Mouse (Mus musculus) heart, embryonic 14.5 days (tissue): ENCODE measurements around the gene Agpat2. TPM values are rescaled to one million over a fixed set of nuclear protein-coding genes. Genes with fewer than 3 reads are reported as not detected.

Experiments
- ATAC-seq: fragments of 200-750 bp; cut with Nextera tagmentation; 2 replicates; pipeline ENCODE4 v1.8.0; 2017; ENCODE audit warnings: low read depth, moderate TSS enrichment; ENCODE audit not compliant: insufficient number of reproducible peaks, insufficient read depth, low FRiP score
- H3K27ac ChIP-seq, 2 experiments: fragments of 200-500 bp in 1 of 2; fragments of 300-500 bp in 1 of 2; sonication (generic) in 1 of 2; replicated peaks in 1 of 2; 2 replicates each; pipeline ENCODE4 v1.5.1; 2012 to 2014; ENCODE audit warnings: low read depth in 2 of 2, low read length in 2 of 2, control low read depth in 1 of 2, mild to moderate bottlenecking in 1 of 2, mixed read lengths in 1 of 2; ENCODE audit not compliant: control insufficient read depth in 1 of 2, insufficient read depth in 1 of 2
- H3K27me3 ChIP-seq: fragments of 300-500 bp; sonication (generic); 2 replicates; pipeline ENCODE4 v1.6.1; 2014; ENCODE audit warnings: mild to moderate bottlenecking, low read length, control low read depth; ENCODE audit not compliant: control insufficient read depth, insufficient read depth
- H3K36me3 ChIP-seq: fragments of 300-500 bp; sonication (generic); 2 replicates; pipeline ENCODE4 v1.6.1; 2014; ENCODE audit warnings: mild to moderate bottlenecking, control low read depth, low read length, mixed read lengths; ENCODE audit not compliant: control insufficient read depth, insufficient read depth
- H3K4me1 ChIP-seq, 2 experiments: fragments of 200-500 bp in 1 of 2; fragments of 300-500 bp in 1 of 2; sonication (generic) in 1 of 2; 2 replicates each; pipeline ENCODE4 v1.6.1; 2012 to 2014; ENCODE audit warnings: low read length in 2 of 2, control low read depth in 1 of 2, mixed read lengths in 1 of 2; ENCODE audit not compliant: control insufficient read depth in 2 of 2, insufficient read depth in 2 of 2
- H3K4me2 ChIP-seq: fragments of 300-500 bp; sonication (generic); 2 replicates; pipeline ENCODE4 v1.6.1; 2014; ENCODE audit warnings: mild to moderate bottlenecking, low read length
- H3K4me3 ChIP-seq, 2 experiments: fragments of 200-500 bp in 1 of 2; fragments of 300-500 bp in 1 of 2; sonication (generic) in 1 of 2; 2 replicates each; pipeline ENCODE4 v1.5.1; 2012 to 2014; ENCODE audit warnings: low read length in 2 of 2, mild to moderate bottlenecking in 2 of 2, control low read depth in 1 of 2, low read depth in 1 of 2, moderate library complexity in 1 of 2; ENCODE audit not compliant: control insufficient read depth in 1 of 2, insufficient read depth in 1 of 2
- H3K9ac ChIP-seq: fragments of 300-500 bp; sonication (generic); 2 replicates; pipeline ENCODE4 v1.6.1; 2014; ENCODE audit warnings: mild to moderate bottlenecking, low read length
- H3K9me3 ChIP-seq: fragments of 300-500 bp; sonication (generic); 2 replicates; pipeline ENCODE4 v1.6.1; 2016; ENCODE audit warnings: low read length, control low read depth; ENCODE audit not compliant: control insufficient read depth
- WGBS: fragments of 180-500 bp; shearing (Covaris S2); extraction: QIAGEN DNeasy Blood & Tissue Kit; methylation state at CpG from one replicate; pipeline ENCODE4 v1.1.7; 2014; 5-methylcytosine and 5-hydroxymethylcytosine counted together
- polyA plus RNA-seq: library from polyadenylated mRNA; unstranded; fragments of >200 nt; fragmentation: Nextera tagmentation; extraction: Ambion mirVana; gene quantifications from 2 replicates; pipeline ENCODE4 v1.2.1, GENCODE M21; 2014

Agpat2 gene
- polyA plus RNA-seq, 1 experiment from 2014 or later: 24.7 TPM

- no peaks in the 10 kb centered on the region for H3K27me3 ChIP-seq
- no peaks in the 10 kb centered on the region for H3K36me3 ChIP-seq
- H3K4me2 ChIP-seq: no peak overlapping the region
- H3K9me3 ChIP-seq: no peaks in the 10 kb centered on the region
- H3K27ac ChIP-seq: no peak overlapping the region
- no peak for ATAC-seq
- no peak overlapping the region for H3K4me3 ChIP-seq
- peaks cover 15 to 28% of the 10 kb centered on the region in 2 experiments for H3K4me1 ChIP-seq
- no peak overlapping the region for H3K9ac ChIP-seq
Observed at GRCm38 (mm10) chr2:26608781-26609180, 4.6 kb upstream of the Agpat2 start.

DNA sequence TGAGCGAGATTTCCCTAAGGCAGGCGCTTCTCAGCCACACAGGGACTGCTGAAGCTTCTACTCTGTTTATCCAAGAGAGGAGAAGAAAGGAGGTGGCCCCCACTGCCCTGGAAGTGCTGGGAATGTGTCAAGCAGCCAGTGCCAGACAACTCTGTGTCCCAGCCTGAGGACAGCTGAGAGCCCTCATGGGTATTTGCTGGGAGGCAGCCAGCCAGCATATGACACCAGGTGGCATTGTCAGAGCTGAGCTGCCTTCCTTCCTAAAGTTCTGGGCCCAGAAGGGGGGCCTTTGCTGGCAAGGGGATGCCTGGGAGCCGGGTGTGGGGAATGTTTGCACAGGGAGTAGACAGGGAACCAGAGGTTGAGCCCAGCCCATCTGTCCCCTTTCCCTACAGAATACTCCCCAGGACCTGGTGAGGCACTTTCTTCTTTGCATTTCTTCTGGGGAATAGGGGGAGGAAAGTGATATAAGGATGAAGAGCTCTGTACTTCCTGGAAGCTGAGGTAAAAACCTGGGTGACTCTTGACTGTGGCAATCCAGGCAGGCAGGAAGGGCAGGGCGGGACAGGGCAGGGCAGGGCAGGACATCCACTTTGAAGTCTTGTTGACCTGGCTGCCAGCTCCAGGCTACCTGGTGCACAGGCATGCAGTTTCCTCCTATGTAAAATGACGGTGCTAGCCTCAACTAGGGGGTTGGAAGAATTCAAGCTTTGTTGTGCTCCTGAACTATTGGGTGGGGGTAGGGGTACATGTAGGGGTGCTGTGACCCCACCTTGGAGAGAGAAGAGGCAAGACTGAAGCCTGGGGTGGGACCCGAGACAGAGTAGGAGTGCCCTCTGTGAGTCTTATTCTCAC lies 3.1 kb upstream of the Agpat2 start:
- H3K4me2 ChIP-seq: no peak overlapping the region
- no peak overlapping the region for H3K4me3 ChIP-seq
- H3K9me3 ChIP-seq: no peaks in the 10 kb centered on the region
- H3K36me3 ChIP-seq: no peaks in the 10 kb centered on the region
- no peak overlapping the region; the same call in 1 of the 2 replicates for H3K9ac ChIP-seq
- peaks cover 15 to 36% of the 10 kb centered on the region in 2 experiments for H3K4me1 ChIP-seq
- WGBS: 35% methylated on average over 6 of the region's 6 CpGs
- peak overlapping the region; percentile 14 to 64; a peak in 2 of 4 replicates for H3K27ac ChIP-seq
- ATAC-seq: no peak
- no peaks in the 10 kb centered on the region for H3K27me3 ChIP-seq

DNA sequence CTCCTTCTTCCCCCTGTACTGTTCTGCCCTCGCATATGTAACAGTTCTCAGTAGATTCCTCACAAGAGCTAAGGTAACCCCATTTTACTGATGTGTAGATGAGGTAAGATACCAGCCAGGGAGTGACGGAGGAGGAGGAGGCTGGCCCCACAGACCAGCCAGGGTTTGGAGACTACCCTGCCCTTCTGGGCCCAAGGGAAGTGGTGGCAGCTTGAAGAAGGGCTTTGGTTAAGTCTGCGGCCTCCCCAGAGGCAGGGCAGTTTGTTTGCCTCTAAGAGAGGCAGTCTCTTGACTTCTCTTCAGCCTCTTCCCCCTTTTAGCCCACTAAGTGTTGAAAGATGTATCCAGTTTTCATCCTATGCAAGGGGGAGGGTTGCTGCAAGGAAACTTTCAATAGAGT lies 2.4 kb upstream of the Agpat2 start:
- Histone ChIP-seq H3K27me3 (no peaks in the 10 kb centered on the region), H3K36me3 (no peaks in the 10 kb centered on the region), H3K27ac (peak overlapping the region; percentile 14 to 64; a peak in 2 of 4 replicates), H3K4me3 (no peak overlapping the region), H3K4me2 (no peak overlapping the region), H3K9me3 (no peaks in the 10 kb centered on the region), H3K4me1 (peaks cover 15 to 36% of the 10 kb centered on the region in 2 experiments), H3K9ac (no peak overlapping the region; the same call in 1 of the 2 replicates)
- no peak for ATAC-seq
- WGBS: 55% methylated on average over 3 of the region's 3 CpGs

DNA sequence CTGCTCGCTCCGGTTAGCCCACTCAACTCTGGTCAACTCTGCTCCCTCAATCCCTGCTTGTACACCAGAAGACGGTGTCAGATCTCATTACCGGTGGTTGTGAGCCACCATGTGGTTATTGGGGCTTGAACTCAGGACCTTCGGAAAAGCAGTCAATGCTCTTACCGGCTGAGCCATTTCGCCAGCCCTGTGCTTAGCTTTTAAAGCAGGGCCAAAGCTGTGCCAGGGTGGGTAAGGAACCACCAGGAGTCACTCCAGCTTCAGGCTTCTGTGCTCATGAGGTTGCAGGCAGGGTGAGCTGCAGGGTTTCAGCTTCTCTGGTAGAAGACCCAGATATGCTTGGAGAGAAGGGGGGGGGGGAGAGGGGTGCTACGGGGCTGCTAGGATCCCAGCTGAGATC lies 1.1 kb upstream of the Agpat2 start:
- no peak overlapping the region for H3K9ac ChIP-seq
- no peak overlapping the region for H3K27ac ChIP-seq
- no peaks in the 10 kb centered on the region for H3K9me3 ChIP-seq
- 83% methylated on average over 8 of the region's 8 CpGs for WGBS
- no peak overlapping the region for H3K4me2 ChIP-seq
- H3K4me3 ChIP-seq: no peak overlapping the region
- peaks cover 15 to 36% of the 10 kb centered on the region in 2 experiments for H3K4me1 ChIP-seq
- no peak for ATAC-seq
- H3K27me3 ChIP-seq: no peaks in the 10 kb centered on the region
- no peaks in the 10 kb centered on the region for H3K36me3 ChIP-seq

- Histone ChIP-seq H3K36me3 (no peaks in the 10 kb centered on the region), H3K27ac (no peak overlapping the region), H3K27me3 (no peaks in the 10 kb centered on the region), H3K9me3 (no peaks in the 10 kb centered on the region), H3K4me3 (peak overlapping the region; percentile 69 to 86), H3K9ac (peak overlapping the region; percentile 90), H3K4me1 (peaks cover 15 to 30% of the 10 kb centered on the region in 2 experiments), H3K4me2 (peak overlapping the region; percentile 95)
- ATAC-seq: no peak
- 22% methylated on average over 6 of the region's 6 CpGs for WGBS
Observed at GRCm38 (mm10) chr2:26603159-26603558, 1.1 kb downstream of the Agpat2 start.

- Histone ChIP-seq H3K27me3 (no peaks in the 10 kb centered on the region), H3K4me2 (peak overlapping the region; percentile 95), H3K9me3 (no peaks in the 10 kb centered on the region), H3K27ac (no peak overlapping the region), H3K4me1 (peaks cover 15 to 29% of the 10 kb centered on the region in 2 experiments), H3K36me3 (no peaks in the 10 kb centered on the region), H3K4me3 (peak overlapping the region in 1 of 2 experiments; percentile 69; a peak in 1 of 4 replicates), H3K9ac (no peak overlapping the region; the same call in 1 of the 2 replicates)
- WGBS: 81% methylated on average over 5 of the region's 5 CpGs
- no peak for ATAC-seq
Observed at GRCm38 (mm10) chr2:26602631-26603030, 1.6 kb downstream of the Agpat2 start.

DNA sequence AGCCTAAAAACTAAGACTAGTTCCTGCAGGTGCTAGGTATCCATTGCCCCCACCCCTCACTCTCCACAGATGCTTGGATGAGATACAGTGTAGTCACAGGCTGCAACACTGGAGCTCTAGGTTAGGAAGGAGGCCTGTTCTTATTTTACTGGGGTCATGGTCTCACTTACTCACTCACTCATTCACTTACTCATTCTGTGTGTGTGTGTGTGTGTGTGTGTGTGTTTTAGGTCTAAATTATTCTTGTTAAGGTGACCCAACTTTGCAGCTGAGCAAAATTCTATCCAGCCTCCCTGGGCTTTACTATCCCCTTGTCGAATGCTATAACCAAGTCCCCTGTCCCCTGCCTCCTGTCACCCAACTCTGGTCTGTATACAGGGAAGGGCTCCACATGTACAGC lies 2.6 kb downstream of the Agpat2 start:
- Histone ChIP-seq H3K9ac (no peak overlapping the region), H3K36me3 (no peaks in the 10 kb centered on the region), H3K4me3 (no peak overlapping the region), H3K27ac (no peak overlapping the region), H3K27me3 (no peaks in the 10 kb centered on the region), H3K4me2 (no peak overlapping the region), H3K4me1 (peaks cover 8 to 19% of the 10 kb centered on the region in 2 experiments), H3K9me3 (no peaks in the 10 kb centered on the region)
- no peak for ATAC-seq
- 86% methylated on average over 1 of the region's 1 CpGs for WGBS
